Mouse (Mus musculus): ENCODE measurements around the gene Gm7534.

The Gm7534 gene

GRCm38 (mm10) chr4:134202904-134203303 is at the start of gene Gm7534:
Gene Gm7534 (minus strand): TSS chr4:134203004.
- DNase-seq: no peak

- no peak for DNase-seq
Observed at GRCm38 (mm10) chr4:134252131-134252910, 49.5 kb upstream of the Gm7534 start.

- no peak for DNase-seq
Observed at GRCm38 (mm10) chr4:134251241-134252130, 48.7 kb upstream of the Gm7534 start.

GRCm38 (mm10) chr4:134250930-134251240 is 48.1 kb upstream of the Gm7534 start:
- no peak for DNase-seq

- no peak for DNase-seq
Observed at GRCm38 (mm10) chr4:134250116-134250929, 47.5 kb upstream of the Gm7534 start.

- DNase-seq: peak; percentile 36 to 73
Observed at GRCm38 (mm10) chr4:134249651-134250050, 46.8 kb upstream of the Gm7534 start.

GRCm38 (mm10) chr4:134246719-134247258 is 44.0 kb upstream of the Gm7534 start, which contains the start of gene Gm30191:
Gene Gm30191 (plus strand): TSS chr4:134246935.
- DNase-seq: no peak

- no peak for DNase-seq
Observed at GRCm38 (mm10) chr4:134246256-134246655, 43.5 kb upstream of the Gm7534 start.

GRCm38 (mm10) chr4:134245148-134245843 is 42.5 kb upstream of the Gm7534 start, which contains the start of gene Zfp593:
Gene Zfp593 (minus strand): TSS chr4:134245592.
- DNase-seq: peak; percentile 90 to 98

GRCm38 (mm10) chr4:134243516-134244250 is 40.9 kb upstream of the Gm7534 start, which contains the start of gene E130218I03Rik:
Gene E130218I03Rik (plus strand): TSS chr4:134243662.
- no peak for DNase-seq

GRCm38 (mm10) chr4:134238686-134239085 is 35.9 kb upstream of the Gm7534 start:
- no peak for DNase-seq

GRCm38 (mm10) chr4:134238279-134238651 is 35.5 kb upstream of the Gm7534 start, which contains the start of gene Cnksr1:
Gene Cnksr1 (minus strand): TSS chr4:134238399.
- DNase-seq: no peak

- no peak for DNase-seq
Observed at GRCm38 (mm10) chr4:134237582-134238278, 34.9 kb upstream of the Gm7534 start.

GRCm38 (mm10) chr4:134234876-134235275 is 32.1 kb upstream of the Gm7534 start:
- DNase-seq: no peak

- DNase-seq: no peak
Observed at GRCm38 (mm10) chr4:134230431-134230830, 27.6 kb upstream of the Gm7534 start.

- no peak for DNase-seq
Observed at GRCm38 (mm10) chr4:134227194-134227593, 24.4 kb upstream of the Gm7534 start, which contains the start of gene Catsper4. Gene Catsper4 (minus strand): TSS chr4:134227383.

- no peak for DNase-seq
Observed at GRCm38 (mm10) chr4:134222793-134223600, 20.2 kb upstream of the Gm7534 start.

GRCm38 (mm10) chr4:134206488-134207053 is 3.8 kb upstream of the Gm7534 start:
- no peak for DNase-seq

GRCm38 (mm10) chr4:134203340-134203896 is 614 bp upstream of the Gm7534 start:
- DNase-seq: no peak
